Mouse (Mus musculus) heart, postnatal 10 days (tissue): ENCODE results near the gene Fam234b. TPM values are rescaled to one million over a fixed set of nuclear protein-coding genes. Genes with fewer than 3 reads are reported as not detected.

ENCODE experiments used
- DNase-seq, 2 experiments: peaks; one replicate each; pipeline ENCODE4 v3.0.0; 2021
- intact Hi-C: fragments of 180-260 bp; cut with DNase I; formaldehyde crosslinking; loops from one replicate; pipeline ENCODE4 v1.15.1; 2025
- total RNA-seq, 2 experiments: library from RNA; stranded (reverse); gene quantifications; 2 replicates each; pipeline ENCODE4 v1.2.3; 2021

Gene Fam234b
- total RNA-seq, 2 experiments from 2014 or later = 5.6 to 7.5 TPM

DNA sequence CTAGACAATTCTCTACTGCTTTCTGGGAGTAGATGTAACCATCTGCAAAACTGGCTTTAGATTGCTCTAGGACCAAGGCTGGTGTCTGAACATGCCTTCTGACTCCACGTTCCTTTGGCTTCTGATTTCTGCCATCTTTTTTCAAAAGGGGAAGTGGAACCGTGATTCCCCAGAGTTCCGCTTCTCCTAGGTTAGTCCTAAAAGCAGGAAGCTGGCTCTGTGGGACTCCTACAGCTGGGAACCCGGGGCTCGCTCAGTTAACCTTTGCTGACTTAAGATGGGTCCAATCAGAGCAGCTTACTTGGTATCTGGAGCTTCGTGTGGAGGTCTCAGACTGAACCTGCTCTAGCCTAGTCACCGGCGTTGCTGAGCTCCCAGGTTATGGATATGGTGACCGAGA, 63.3 kb downstream of the Fam234b start:
- DNase-seq = no peak
- intact Hi-C loops = no loop called here

DNA sequence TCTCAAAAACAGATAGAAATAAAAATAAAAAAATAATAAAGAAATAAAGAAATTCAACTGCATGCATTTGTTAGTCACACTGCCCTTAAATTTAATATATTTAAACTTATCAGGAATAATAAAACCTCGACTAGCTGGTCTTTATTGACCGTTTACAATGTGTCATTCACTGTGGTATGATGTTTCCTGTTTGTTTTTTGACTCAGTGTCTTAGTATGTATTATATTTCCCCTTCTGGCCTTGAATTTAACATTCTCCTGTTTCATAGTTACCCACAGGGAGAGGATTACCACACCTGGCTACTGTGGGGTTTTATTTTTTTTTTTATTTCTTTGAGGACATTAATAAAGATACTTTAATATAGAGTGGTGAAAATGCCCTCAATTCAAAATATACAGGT, 64.8 kb downstream of the Fam234b start:
- DNase-seq = no peak
- intact Hi-C loops = no loop called here

DNA sequence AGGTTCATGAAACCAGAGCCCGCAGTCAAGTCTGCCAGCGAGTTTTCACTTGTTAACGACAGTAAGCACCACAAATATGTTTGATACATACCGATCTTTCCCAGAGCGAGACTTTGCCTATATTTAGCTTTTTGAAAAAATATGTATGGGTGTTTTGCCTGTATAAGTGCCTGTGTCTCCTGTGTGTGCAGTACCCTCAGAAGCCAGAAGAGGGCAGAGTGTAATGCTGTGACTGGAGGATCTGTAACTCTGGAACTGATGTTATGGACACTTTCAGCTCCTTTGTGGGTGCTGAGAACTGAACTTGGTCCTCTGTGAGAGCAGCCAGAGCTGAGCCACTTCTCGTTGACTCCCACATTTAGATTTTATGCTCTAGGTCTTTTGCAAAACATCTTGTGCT, 66.4 kb downstream of the Fam234b start:
- intact Hi-C loops = no loop called here
- DNase-seq = no peak

DNA sequence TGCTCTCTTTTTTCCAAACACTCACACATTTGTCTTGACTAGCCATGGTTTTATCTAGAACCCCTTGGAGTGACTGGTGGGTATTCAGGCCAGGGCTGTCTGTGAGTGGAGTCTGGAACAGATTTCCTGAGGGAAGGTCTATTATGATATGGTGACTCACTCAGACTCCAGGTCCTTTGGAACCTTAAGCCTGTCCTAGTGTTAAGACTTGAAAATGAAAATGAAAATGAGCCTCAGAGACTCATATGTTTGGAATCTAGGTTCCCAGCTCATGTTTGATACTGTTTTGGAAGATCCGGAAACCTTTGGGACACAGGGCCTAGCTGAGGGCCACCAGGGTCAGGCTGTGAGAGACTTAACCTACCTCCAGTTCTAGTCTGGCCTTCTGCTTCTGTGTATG, 68.3 kb downstream of the Fam234b start:
- DNase-seq = no peak
- intact Hi-C loops = no loop called here

DNA sequence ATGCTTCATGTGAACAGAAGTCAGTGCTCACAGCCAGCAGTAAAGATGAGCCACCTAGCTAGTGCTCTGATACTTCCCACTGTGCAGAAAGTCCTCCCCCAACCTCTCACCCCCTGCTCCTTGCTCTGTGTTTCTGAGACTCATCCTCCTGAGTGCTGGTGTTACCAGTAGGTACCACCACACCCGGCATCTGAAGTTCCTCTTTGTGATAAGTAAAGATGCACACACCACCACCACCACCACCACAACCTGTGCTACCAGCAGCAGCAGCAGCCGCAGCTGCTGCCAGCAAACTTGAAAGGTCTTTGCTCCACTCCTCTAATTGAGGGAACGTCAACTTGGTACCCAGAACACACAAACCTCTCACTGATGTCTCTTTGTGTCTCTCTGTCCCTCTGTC, 69.4 kb downstream of the Fam234b start:
- intact Hi-C loops = no loop called here
- DNase-seq = no peak

DNA sequence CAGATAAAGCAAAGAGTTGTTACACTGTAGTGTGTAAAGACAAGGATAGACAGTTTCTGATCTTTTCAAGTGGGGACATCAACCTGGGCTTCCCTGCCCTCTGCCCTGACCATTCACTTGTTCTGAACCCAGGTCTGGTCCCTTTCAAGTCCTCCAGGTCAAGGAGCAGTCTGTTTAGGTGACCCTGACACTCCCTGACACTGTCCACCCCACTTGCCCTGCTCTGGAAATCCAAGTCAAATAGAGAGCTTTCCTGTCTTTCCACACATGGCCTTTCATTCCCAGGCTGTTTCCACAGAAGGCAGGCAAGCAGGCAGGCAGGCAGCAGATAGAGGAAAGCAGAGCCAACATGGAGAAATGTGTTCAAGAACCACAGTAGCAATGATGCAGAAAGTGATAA, 70.6 kb downstream of the Fam234b start:
- no peak for DNase-seq
- intact Hi-C loops = no loop called here

DNA sequence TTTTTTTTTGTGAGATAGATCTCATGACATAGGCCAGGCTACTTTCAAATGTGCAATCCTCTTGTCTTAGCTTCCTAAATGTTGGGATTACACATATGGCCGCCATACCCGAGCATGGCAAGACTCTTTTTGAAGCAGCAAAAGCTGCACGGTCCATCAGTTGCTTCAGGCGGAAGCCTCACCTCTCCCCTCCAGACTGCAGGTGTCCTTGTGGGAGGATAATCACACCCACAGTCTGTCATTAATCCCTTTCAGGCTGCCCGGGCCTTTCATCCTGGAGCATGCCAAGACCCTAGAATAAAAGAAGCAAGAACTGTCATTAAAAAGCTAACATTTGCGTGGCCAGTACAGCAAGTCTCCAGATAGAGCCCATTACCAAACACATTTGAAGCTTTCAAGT, 71.8 kb downstream of the Fam234b start:
- intact Hi-C loops = no loop called here
- DNase-seq = no peak

DNA sequence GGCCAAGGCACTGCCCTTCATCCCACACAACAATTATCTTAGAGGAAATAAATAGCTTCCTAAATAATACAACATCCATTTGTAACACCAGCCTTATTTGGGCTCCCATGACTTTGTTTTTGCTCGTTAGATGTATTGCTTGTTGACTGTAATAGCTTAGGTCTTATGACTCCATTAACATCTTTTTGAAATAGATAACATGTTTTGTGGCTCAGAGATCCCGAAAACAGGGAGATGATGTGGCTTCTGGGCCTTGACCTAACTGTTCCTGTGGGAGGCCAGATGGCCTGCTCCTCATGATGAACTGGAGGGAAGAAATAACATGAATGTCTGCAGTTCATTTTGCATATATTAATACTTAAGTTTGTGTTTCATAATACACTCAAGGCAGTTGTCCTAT, 74.0 kb downstream of the Fam234b start:
- intact Hi-C loops = no loop called here
- DNase-seq = no peak

DNA sequence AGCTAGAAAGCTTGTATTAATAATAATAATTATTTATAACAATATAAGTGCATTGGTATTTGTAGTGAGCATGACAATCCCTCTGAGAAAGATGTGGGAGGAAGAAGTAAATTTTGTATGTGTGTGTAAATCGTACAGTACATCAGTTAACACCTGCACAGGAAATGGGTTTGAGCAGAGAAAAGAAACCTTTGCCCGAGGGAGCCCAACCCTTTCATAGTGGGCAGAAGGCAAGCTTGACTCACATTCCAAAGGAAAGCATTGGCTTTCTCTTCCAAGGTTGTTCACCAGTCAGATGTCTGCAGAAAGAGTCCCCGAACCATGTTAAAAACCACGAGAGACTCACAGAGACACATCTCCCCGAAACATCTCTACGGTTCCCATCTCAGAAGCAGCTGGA, 75.3 kb downstream of the Fam234b start:
- intact Hi-C loops = no loop called here
- no peak for DNase-seq

DNA sequence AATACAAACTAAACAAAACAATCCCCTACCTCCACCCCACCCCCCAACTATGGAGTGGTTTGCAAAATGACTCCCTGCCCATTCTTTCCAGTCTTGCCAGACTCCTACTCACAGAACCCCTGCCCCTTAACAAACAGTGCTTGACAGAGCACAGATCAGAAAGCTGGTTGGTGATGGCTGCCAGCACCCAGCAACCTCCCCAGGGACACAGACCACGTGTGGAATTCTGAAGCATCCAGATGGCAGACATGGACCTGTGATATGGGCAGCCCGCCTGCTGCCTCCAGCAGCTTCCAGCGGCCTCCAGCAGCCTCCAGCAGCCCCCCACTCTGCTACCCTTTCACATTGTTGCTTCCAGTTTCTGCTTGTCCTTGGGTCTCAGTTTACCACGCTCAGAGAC, 77.5 kb downstream of the Fam234b start:
- intact Hi-C loops = no loop called here
- no peak for DNase-seq

DNA sequence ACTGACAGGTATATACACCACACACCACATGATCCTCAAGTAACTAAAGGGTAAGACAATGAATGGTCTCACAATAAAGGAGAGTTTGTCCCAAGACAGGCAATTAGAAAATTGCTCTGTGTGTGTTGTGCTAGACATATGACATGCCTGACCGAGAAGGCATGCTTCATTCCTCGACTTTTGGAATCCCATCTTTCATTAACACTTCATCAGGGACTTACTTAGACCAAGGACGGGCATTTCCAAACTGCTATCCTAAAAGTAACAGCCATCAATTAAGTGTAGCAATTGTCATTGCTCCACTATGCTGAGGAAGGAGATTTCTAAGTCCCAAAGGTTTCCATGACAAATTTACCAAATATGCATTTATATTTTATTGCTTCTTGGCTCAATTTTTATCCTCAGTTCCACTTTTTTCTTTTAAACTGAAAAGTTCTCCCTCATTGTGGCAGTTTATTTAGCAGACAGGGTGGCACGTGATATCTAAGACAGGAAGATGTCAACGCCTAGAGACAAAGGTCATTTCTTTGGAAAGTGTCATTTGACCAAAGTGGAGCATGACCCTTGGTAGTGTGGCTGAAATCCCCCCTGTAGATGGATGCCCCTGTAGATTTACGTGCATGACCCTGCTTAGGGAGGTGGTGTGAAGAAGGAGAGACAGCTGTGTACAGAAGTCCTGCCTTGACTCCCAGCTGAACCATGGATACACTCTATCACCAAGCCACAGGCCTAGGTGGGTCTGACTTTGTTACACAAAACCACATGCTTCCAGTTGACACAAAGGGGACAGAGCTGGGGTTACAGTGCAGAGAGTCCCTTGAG, 78.9 kb downstream of the Fam234b start:
- intact Hi-C loops = no loop called here
- DNase-seq = no peak

DNA sequence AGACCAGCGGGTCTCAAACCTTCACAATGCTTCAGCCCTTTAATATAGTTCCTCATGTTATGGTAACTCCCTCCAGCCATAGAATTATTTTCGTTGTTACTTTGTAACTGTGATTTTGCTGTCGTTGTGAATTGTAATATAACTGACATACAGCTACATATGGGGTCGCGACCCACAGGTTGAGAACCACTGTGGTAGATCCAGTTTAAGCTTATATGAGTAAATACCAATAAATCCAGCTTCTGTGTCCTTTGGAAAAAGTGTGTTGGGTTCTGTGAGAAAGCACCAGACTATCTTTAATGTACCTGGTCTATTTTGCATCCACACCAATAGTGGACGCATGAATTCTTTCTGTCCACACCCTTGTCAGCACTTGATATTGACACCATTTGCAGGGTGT, 80.5 kb downstream of the Fam234b start:
- no peak for DNase-seq
- intact Hi-C loops = no loop called here

DNA sequence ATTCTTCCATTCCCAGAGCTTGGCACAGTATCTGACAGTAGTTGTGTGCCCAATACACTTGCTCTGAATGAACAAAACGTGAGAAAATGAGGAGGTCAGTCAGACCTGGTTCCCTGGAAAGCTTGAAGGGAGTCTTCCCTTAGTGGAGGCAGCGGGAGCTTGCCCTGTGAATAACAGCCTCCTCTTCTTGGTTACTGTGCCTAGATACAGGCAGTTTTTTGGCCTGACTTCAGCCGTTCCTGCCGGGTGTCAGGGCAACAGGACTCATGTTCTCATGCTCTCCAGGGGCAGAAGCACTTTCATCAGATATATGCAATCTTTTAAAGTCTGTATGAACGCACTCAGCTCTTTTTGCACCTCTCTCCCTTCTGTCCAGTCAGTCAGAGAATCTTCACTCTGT, 81.5 kb downstream of the Fam234b start:
- DNase-seq = no peak
- intact Hi-C loops = no loop called here

DNA sequence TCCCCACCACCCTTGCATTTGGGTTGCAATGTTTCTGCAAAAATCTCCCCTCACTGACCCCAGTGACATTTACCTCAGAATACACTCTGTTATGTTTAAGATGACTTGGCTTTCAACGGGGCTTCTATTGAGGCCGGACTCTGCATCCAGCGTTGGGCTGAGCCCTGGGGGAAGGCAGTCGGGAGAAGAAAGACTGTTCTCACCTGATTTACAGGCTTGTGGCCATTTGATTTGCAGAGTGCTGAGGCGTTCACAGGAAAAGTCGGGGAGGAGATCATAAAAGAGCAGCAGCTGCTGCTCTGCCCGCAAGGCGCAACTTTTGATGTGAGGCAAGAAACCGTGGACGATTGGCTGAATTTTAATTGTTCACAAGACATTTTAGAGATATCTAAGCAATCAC, 82.1 kb downstream of the Fam234b start:
- DNase-seq = no peak
- intact Hi-C loops = no loop called here

DNA sequence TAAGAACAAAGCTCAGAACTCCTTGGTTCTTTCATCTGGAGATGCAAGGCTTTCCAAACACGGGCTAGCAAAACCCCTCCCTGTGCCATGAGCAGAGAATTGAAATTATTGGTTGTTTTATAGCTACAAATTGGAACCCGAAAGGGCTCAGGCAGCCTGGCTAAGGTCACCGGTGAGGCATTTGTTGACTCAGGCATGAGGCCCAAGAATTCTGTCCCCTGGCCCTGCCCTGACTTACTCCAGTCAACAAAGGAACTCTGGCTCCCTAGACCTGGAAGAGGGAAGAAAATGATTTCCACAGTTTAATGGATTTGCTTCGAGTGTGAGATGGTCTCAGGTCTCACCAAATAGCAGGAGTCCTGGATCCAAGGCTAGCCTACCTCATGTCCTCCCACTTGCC, 94.6 kb downstream of the Fam234b start:
- no peak for DNase-seq
- intact Hi-C loops = no loop called here

DNA sequence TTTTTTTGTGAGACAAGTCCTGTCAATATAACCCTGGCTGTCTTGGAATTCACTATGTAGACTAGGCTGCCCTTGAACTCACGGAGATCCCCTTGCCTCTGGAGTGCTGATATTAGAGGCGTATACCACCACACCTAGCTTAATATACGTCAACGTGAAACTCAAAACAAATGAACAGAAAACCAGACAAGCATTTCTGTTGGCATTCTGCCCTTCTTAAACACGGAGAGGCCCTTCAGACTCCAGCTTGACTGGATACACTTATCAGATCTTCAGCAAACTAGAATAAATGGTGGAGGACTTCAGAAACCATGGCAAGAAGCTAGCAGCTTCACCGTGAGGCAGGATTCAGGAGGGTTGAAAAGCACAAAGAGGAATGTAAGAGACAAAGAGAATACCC, 96.4 kb downstream of the Fam234b start:
- no peak for DNase-seq
- intact Hi-C loops = no loop called here

Other genes starting within 250 kb of the Fam234b start
- 10 to 100 TPM; 15.9 to 24.3 TPM for gene Apold1, start 216.3 kb upstream of the Fam234b start, total RNA-seq
- gene Ddx47, start 186.4 kb upstream of the Fam234b start, total RNA-seq = 10 to 100 TPM; 43.0 to 47.6 TPM
- 1 to 10 TPM; 2.5 to 4.0 TPM for gene Gprc5a, start 132.3 kb upstream of the Fam234b start, total RNA-seq
- under 1 TPM in 1 of 2 experiments, not detected in 1; 0.25 TPM for gene Gprc5d, start 79.7 kb upstream of the Fam234b start, total RNA-seq
- gene Hebp1, start within 50 bp of the Fam234b start, total RNA-seq = 10 to 100 TPM; 58.5 to 59.0 TPM
- gene Gsg1, start 56.4 kb downstream of the Fam234b start, total RNA-seq = under 1 TPM; 0.32 to 0.89 TPM
- gene Pbp2, start 112.4 kb downstream of the Fam234b start, total RNA-seq = not detected
- 100 to 1,000 TPM; 192 to 206 TPM for gene Emp1, start 164.6 kb downstream of the Fam234b start, total RNA-seq